Mouse (Mus musculus): ENCODE data around the gene Ssbp3.

DNA sequence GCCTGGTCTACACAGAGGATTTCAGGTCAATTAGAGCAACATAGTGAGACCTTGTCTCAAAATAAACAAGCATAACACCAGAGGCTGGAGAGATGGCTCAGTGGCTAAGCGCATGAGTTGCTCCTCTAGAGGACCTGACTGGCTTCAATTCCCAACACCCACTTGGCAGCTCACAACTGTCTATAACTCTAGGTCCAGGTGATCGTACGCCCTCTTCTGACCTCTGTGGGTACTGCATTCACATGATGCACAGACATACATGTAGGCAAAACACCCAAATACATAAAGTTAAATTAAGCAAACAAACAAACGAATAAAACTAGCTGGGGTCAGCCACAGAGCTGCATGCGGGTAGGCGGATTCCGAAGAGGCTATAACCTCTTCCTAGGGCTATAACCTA, 36.0 kb upstream of the Ssbp3 start:
- TF ChIP-seq CHD2 (IDR thresholded peaks at IDR 0.05; ENCODE audit: low read length) = no peak
- peak; percentile 21 to 55 (median 34) for TF ChIP-seq CTCF (IDR thresholded peaks at IDR 0.05 in 2 of 3, conservative IDR thresholded peaks at IDR 0.05 in 1 of 3; ENCODE audit: control insufficient read depth in 1 of 3, insufficient read depth in 1 of 3, low read depth in 2 of 3, low read length in 3 of 3, poor library complexity in 1 of 3, severe bottlenecking in 1 of 3)
- no peak for TF ChIP-seq GATA1 (IDR thresholded peaks at IDR 0.05; ENCODE audit: low read depth, low read length)
- TF ChIP-seq POLR2A (IDR thresholded peaks at IDR 0.05; ENCODE audit: control insufficient read depth in 1 of 2, insufficient read depth in 1 of 2, low read depth in 1 of 2, low read length in 2 of 2, poor library complexity in 1 of 2) = no peak
- TF ChIP-seq CHD1 (IDR thresholded peaks at IDR 0.05; ENCODE audit: low read depth, low read length) = no peak
- TF ChIP-seq HCFC1 (IDR thresholded peaks at IDR 0.05; ENCODE audit: low read depth, low read length) = no peak
- TF ChIP-seq ETS1 (IDR thresholded peaks at IDR 0.05; ENCODE audit: low read depth, low read length) = no peak
- TF ChIP-seq UBTF (IDR thresholded peaks at IDR 0.05; ENCODE audit: borderline replicate concordance, insufficient read depth, low read depth, low read length) = no peak
- no peak for TF ChIP-seq TAL1 (IDR thresholded peaks at IDR 0.05; ENCODE audit: low read length)

All from MEL (cell line).